Mouse (Mus musculus): ENCODE results near the gene Flot1. TPM values are rescaled to one million over a fixed set of nuclear protein-coding genes. Genes with fewer than 3 reads are reported as not detected.

The Flot1 gene
- polyA plus RNA-seq, 1 experiment from 2014 or later: 57.0 TPM

DNA sequence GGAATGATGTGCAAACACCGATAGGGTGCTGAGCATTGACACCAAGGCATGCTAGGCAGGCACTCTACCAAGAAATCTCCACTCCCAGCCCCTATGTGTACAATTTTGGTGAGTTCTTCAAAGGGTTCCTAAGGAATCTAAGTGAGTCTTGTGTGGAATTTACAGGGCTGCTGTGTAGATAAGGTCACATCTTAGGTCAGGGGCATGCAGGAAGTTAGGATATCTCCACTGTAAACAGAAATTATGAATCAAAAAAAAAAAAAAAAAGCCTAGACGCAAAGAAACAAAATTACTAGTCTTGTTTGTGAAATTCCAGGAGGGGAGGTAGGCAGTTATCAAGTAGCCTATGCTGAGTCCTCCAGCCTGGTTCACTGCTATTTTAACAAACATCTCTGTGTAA, 30.2 kb upstream of the Flot1 start:
- 89% methylated on average over 2 of the region's 2 CpGs for WGBS
- no peaks in the 10 kb centered on the region for H3K4me1 ChIP-seq
- no peak for ATAC-seq

DNA sequence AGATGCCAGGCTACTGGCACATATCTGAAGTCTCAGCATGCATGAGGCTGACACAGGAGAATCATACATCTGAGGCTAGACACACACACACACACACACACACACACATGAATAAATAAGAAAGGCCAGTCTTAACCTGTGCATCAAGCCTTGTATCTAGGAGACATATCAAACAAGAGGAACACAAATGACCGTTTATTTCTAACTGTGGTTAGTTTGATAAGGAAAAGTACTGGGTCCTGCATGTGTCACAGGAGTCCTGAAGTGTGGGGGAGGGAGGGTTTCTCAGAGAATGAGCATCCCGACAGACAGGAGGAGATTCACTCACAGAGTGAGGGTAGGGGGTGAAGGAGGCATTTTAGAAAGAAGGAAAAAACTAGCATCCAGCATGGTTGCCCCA, 27.9 kb upstream of the Flot1 start:
- 64% methylated on average over 2 of the region's 2 CpGs for WGBS
- Histone ChIP-seq H3K4me2 (no peak overlapping the region), H3K27ac (no peak overlapping the region), H3K27me3 (no peaks in the 10 kb centered on the region), H3K4me1 (no peaks in the 10 kb centered on the region), H3K36me3 (ENCODE audit: poor library complexity, severe bottlenecking) (no peaks in the 10 kb centered on the region), H3K9ac (no peak overlapping the region), H3K4me3 (no peak overlapping the region), H3K9me3 (replicated peaks) (peaks cover 4% of the 10 kb centered on the region; the same call in 1 of the 2 replicates)
- ATAC-seq: no peak

More for the DNA sequence above, 30.2 kb upstream of the Flot1 start:
- no peaks in the 10 kb centered on the region for H3K36me3 ChIP-seq (ENCODE audit: poor library complexity, severe bottlenecking)
- H3K4me3 ChIP-seq: no peak overlapping the region
- no peak overlapping the region for H3K4me2 ChIP-seq
- H3K9me3 ChIP-seq (replicated peaks): no peaks in the 10 kb centered on the region
- H3K27me3 ChIP-seq: no peaks in the 10 kb centered on the region
- H3K27ac ChIP-seq: no peak overlapping the region
- H3K9ac ChIP-seq: no peak overlapping the region

DNA sequence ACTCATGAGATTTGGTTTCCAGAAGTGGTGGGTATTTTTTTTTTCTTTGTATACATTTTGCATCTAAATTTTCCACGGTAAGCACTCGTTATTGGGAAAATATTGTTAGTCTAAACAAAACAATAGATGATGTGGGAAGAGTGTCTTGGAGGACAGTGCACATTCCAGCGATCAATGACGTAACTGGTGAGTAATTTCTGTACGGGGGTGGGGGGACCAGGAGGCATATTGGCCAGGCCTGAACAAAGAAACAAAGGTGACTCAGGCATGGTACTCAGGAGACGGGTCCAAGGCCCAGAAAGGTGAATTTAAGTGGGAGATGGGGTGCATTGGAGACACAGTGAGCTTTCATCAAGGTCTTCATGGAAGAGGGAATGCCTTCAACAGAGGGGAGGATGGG, 27.4 kb upstream of the Flot1 start:
- Histone ChIP-seq H3K9me3 (replicated peaks) (peaks cover 4% of the 10 kb centered on the region; the same call in 1 of the 2 replicates), H3K4me2 (no peak overlapping the region), H3K36me3 (ENCODE audit: poor library complexity, severe bottlenecking) (no peaks in the 10 kb centered on the region), H3K9ac (no peak overlapping the region), H3K4me3 (no peak overlapping the region), H3K4me1 (no peaks in the 10 kb centered on the region), H3K27ac (no peak overlapping the region), H3K27me3 (no peaks in the 10 kb centered on the region)
- no peak for ATAC-seq
- 82% methylated on average over 6 of the region's 6 CpGs for WGBS

- Histone ChIP-seq H3K27ac (no peak overlapping the region), H3K9me3 (replicated peaks) (peaks cover 4% of the 10 kb centered on the region; the same call in 1 of the 2 replicates), H3K9ac (no peak overlapping the region), H3K4me1 (no peaks in the 10 kb centered on the region), H3K4me3 (no peak overlapping the region), H3K4me2 (no peak overlapping the region), H3K36me3 (ENCODE audit: poor library complexity, severe bottlenecking) (no peaks in the 10 kb centered on the region), H3K27me3 (no peaks in the 10 kb centered on the region)
- WGBS: 73% methylated on average over 5 of the region's 5 CpGs
- no peak for ATAC-seq
Observed at GRCm38 (mm10) chr17:35796835-35797234, 26.2 kb upstream of the Flot1 start.

- Histone ChIP-seq H3K4me2 (no peak overlapping the region), H3K36me3 (ENCODE audit: poor library complexity, severe bottlenecking) (no peaks in the 10 kb centered on the region), H3K9ac (no peak overlapping the region), H3K4me1 (no peaks in the 10 kb centered on the region), H3K27me3 (no peaks in the 10 kb centered on the region), H3K4me3 (no peak overlapping the region), H3K9me3 (replicated peaks) (peaks cover 4% of the 10 kb centered on the region; the same call in 1 of the 2 replicates), H3K27ac (no peak overlapping the region)
- 79% methylated on average over 2 of the region's 2 CpGs for WGBS
- no peak for ATAC-seq
Observed at GRCm38 (mm10) chr17:35800905-35801304, 22.1 kb upstream of the Flot1 start.

DNA sequence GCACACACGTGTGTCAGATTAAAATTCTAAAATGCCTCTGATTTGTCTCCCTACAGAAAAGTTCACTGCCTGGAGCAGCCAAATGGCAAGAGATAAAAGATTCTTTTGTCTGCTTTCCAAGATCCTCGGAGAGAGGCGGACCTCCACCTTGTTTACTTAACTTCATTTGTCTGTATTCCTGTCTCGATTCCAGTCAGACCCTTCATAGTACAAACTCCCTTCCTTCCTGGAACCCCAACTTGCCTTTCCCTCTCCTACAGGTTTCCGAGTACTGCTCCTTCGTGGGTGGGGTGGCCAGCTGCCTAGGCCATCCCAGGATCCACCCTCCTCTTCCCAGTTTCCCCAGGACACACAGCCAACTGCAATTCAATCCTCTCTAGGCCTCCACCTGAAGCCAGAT, 20.0 kb upstream of the Flot1 start:
- Histone ChIP-seq H3K4me2 (no peak overlapping the region), H3K36me3 (ENCODE audit: poor library complexity, severe bottlenecking) (no peaks in the 10 kb centered on the region), H3K27ac (no peak overlapping the region), H3K27me3 (no peaks in the 10 kb centered on the region), H3K4me1 (no peaks in the 10 kb centered on the region), H3K9me3 (replicated peaks) (peaks cover 4% of the 10 kb centered on the region; the same call in 1 of the 2 replicates), H3K4me3 (no peak overlapping the region), H3K9ac (no peak overlapping the region)
- WGBS: 59% methylated on average over 6 of the region's 6 CpGs
- no peak for ATAC-seq

DNA sequence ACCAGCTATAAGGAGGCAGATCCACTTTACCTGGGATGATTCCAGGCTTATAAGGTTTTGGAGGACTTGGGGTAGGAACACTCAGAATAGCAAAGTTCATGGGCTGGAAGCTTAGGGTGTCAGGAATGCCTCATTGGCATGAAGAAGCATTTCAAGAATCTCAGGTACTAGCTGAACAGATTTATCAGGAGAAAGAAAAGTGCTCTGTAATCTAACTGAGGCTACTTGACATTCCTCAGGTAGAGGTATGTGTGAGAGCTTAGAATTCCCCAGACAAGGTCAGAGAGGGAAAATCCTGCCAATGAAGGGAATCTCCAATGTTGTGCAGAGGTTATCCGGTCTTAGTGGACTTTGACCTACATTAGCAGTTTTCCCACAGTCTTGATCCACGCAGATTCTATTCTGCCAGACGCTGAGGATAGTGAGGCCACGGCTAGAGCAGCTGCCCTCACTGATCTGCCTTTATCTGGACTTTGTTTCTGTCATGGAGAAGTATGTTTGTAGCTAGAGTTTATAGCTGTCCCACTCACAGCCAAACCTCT, 19.1 kb upstream of the Flot1 start:
- Histone ChIP-seq H3K4me3 (no peak overlapping the region), H3K9me3 (replicated peaks) (no peaks in the 10 kb centered on the region), H3K27me3 (no peaks in the 10 kb centered on the region), H3K36me3 (ENCODE audit: poor library complexity, severe bottlenecking) (no peaks in the 10 kb centered on the region), H3K4me1 (no peaks in the 10 kb centered on the region), H3K9ac (no peak overlapping the region), H3K27ac (no peak overlapping the region), H3K4me2 (no peak overlapping the region)
- 90% methylated on average over 4 of the region's 4 CpGs for WGBS
- no peak for ATAC-seq

GRCm38 (mm10) chr17:35808073-35808472, 15.0 kb upstream of the Flot1 start:
- WGBS: 73% methylated on average over 9 of the region's 9 CpGs
- Histone ChIP-seq H3K27me3 (no peaks in the 10 kb centered on the region), H3K4me1 (peaks cover 2% of the 10 kb centered on the region; the same call in 1 of the 2 replicates), H3K27ac (no peak overlapping the region), H3K36me3 (ENCODE audit: poor library complexity, severe bottlenecking) (no peaks in the 10 kb centered on the region), H3K9me3 (replicated peaks) (no peaks in the 10 kb centered on the region), H3K4me3 (no peak overlapping the region), H3K4me2 (no peak overlapping the region), H3K9ac (no peak overlapping the region)
- ATAC-seq: no peak

DNA sequence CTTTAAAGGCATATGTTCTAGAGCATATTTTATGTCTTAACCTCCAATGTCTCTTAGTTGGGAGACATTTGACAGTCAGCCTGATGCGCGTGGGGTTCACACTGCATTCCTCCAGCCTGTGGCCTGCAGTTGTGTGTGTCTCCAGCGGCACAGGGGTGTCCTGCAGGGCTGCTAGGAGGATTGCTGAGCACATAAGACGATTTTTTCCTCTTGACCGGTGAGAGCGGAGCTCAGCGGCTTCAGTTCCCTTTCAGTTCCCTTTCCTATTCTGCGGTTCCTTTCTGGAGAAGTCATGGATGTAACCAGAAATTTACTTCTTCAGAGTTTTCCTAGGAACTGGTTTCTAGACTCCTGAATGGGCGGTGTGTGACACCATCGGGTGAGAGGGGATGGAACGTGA, 13.6 kb upstream of the Flot1 start:
- H3K9me3 ChIP-seq (replicated peaks): no peaks in the 10 kb centered on the region
- ATAC-seq: no peak
- no peak overlapping the region for H3K4me2 ChIP-seq
- H3K27ac ChIP-seq: no peak overlapping the region
- no peak overlapping the region for H3K9ac ChIP-seq
- no peaks in the 10 kb centered on the region for H3K36me3 ChIP-seq (ENCODE audit: poor library complexity, severe bottlenecking)
- H3K4me1 ChIP-seq: peaks cover 9% of the 10 kb centered on the region; the same call in 1 of the 2 replicates
- WGBS: 84% methylated on average over 11 of the region's 11 CpGs
- H3K4me3 ChIP-seq: no peak overlapping the region
- no peaks in the 10 kb centered on the region for H3K27me3 ChIP-seq

DNA sequence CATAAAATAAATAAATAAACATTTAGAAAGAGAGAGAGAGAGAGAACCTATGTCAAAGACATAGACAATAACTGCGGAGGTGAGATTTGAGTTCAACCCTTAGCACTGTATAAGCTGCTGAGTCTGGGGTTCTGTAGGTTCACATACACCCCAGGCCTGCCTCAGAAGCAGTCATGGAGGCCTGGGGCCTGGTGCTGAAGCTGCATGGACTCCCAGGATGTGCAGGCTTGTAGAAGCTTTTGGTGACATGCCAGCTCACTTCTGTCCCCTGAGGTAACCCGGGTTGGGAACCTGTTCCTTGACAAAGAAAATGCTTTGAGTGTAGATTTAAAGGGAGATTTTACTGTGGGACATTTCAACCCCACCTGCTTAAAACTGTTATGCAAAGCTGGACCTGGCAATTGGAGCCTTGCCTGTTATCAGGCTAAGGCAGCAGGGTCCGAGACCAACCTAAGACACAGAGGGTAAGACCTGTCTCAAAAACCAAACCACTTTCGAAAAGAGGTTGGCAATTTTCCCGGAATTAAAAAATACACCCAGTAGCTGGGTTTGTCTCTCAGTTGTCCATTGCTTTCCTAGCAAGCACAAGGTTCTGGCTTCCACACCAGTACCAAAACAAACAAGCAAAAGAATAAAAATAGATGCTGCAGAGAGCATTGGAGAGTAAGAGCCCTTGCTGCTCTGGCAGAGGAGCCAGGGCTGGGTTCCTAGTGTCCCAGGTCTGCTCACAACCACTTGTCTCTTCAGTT, 12.0 kb upstream of the Flot1 start:
- no peak overlapping the region for H3K27ac ChIP-seq
- H3K9ac ChIP-seq: no peak overlapping the region
- WGBS: 82% methylated on average over 5 of the region's 5 CpGs
- H3K4me3 ChIP-seq: no peak overlapping the region
- no peaks in the 10 kb centered on the region for H3K27me3 ChIP-seq
- no peaks in the 10 kb centered on the region for H3K9me3 ChIP-seq (replicated peaks)
- H3K4me2 ChIP-seq: no peak overlapping the region
- ATAC-seq: no peak
- peaks cover 9% of the 10 kb centered on the region; the same call in 1 of the 2 replicates for H3K4me1 ChIP-seq
- no peaks in the 10 kb centered on the region for H3K36me3 ChIP-seq (ENCODE audit: poor library complexity, severe bottlenecking)

DNA sequence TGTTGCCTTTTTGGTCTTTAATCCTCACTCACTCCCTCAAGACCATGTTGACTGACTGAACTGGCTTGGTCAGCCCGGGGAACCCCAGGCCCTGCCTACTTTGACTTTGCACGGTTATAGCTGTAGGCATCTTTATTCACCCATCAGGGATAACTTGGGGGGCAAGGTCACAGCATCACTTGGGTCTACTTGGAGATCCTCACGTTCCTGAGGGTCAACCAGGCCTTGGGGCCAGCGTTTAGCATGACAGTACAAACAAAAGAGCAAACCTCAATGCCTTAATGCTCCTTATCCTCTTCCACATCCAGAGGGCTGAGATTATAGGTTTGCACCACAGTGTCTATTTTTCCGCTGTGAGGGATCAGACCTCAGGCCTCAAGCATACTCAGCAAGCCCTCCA, 10.7 kb upstream of the Flot1 start:
- no peaks in the 10 kb centered on the region for H3K27me3 ChIP-seq
- WGBS: 81% methylated on average over 5 of the region's 5 CpGs
- no peak for ATAC-seq

GRCm38 (mm10) chr17:35812736-35813135, 10.3 kb upstream of the Flot1 start:
- Histone ChIP-seq H3K9me3 (replicated peaks) (no peaks in the 10 kb centered on the region), H3K27ac (peak overlapping the region; percentile 57), H3K4me1 (peaks cover 9% of the 10 kb centered on the region; the same call in 1 of the 2 replicates), H3K4me2 (no peak overlapping the region), H3K36me3 (ENCODE audit: poor library complexity, severe bottlenecking) (no peaks in the 10 kb centered on the region), H3K4me3 (no peak overlapping the region), H3K27me3 (no peaks in the 10 kb centered on the region), H3K9ac (no peak overlapping the region)
- no peak for ATAC-seq
- 71% methylated on average over 6 of the region's 6 CpGs for WGBS

More for the DNA sequence above, 10.7 kb upstream of the Flot1 start:
- Histone ChIP-seq H3K4me2 (no peak overlapping the region), H3K4me3 (no peak overlapping the region), H3K9me3 (replicated peaks) (no peaks in the 10 kb centered on the region), H3K36me3 (ENCODE audit: poor library complexity, severe bottlenecking) (no peaks in the 10 kb centered on the region), H3K27ac (no peak overlapping the region), H3K4me1 (peaks cover 9% of the 10 kb centered on the region; the same call in 1 of the 2 replicates), H3K9ac (no peak overlapping the region)

All from forebrain, embryonic 13.5 days (tissue).